12 mouse cellular contexts compared by ENCODE assay signal in genomic region chr6:91346071-91346905, GRCm38 (mm10).
A peak's percentile ranks its signal among the peaks of the same experiment; 100 is the strongest.
DNase-seq lines count a peak whose midpoint lies in the region; ATAC-seq lines count a peak whose summit lies in the region.
"Had no signal": no experiment of that assay in that cellular context is flagged by ENCODE, and none has a peak within 500 bp of the region (broad histone marks: within the 10 kb centered on the region; RNA-seq: fewer than 3 reads in every experiment).

No protein-coding gene starts in this region.

- H3K9ac ChIP-seq in forebrain, embryonic 12.5 days = no peak overlapping the region; the same call in 1 of the 2 replicates
- H3K9ac ChIP-seq in neural tube, embryonic 14.5 days (replicated peaks; ENCODE audit: low read depth, low read length) = no peak overlapping the region
- H3K9ac ChIP-seq: heart, embryonic 13.5 days; limb, embryonic 13.5 days had no signal

- no peak overlapping the region for H3K4me3 ChIP-seq in forebrain, embryonic 12.5 days (replicated peaks)
- no peak overlapping the region for H3K4me3 ChIP-seq in neural tube, embryonic 14.5 days (ENCODE audit: low read depth, low read length)
- H3K4me3 ChIP-seq: heart, embryonic 13.5 days; limb, embryonic 13.5 days had no signal

- peak overlapping the region; percentile 25 for H3K4me2 ChIP-seq in forebrain, embryonic 12.5 days
- H3K4me2 ChIP-seq in neural tube, embryonic 14.5 days (ENCODE audit: low read depth, low read length) = no peak overlapping the region
- H3K4me2 ChIP-seq: heart, embryonic 13.5 days; limb, embryonic 13.5 days had no signal

- peaks cover 65% of the 10 kb centered on the region for H3K4me1 ChIP-seq in forebrain, embryonic 12.5 days
- peaks cover 12% of the 10 kb centered on the region; the same call in 1 of the 2 replicates for H3K4me1 ChIP-seq in neural tube, embryonic 14.5 days (ENCODE audit: control insufficient read depth, insufficient read depth, low read length)
- H3K4me1 ChIP-seq: heart, embryonic 13.5 days had no signal

- no peaks in the 10 kb centered on the region for H3K9me3 ChIP-seq in forebrain, embryonic 12.5 days
- H3K9me3 ChIP-seq in neural tube, embryonic 14.5 days (ENCODE audit: control insufficient read depth, low read length) = no peaks in the 10 kb centered on the region
- H3K9me3 ChIP-seq: heart, embryonic 13.5 days; limb, embryonic 13.5 days had no signal

- H3K27ac ChIP-seq in forebrain, embryonic 12.5 days = peak overlapping the region; percentile 94
- peak overlapping the region; percentile 50 for H3K27ac ChIP-seq in neural tube, embryonic 14.5 days (ENCODE audit: low read depth, low read length)
- H3K27ac ChIP-seq: heart, embryonic 13.5 days; limb, embryonic 13.5 days; macrophage had no signal

- peak; percentile 45 for ATAC-seq in frontal cortex, adult (ENCODE audit: low TSS enrichment)
- peak; percentile 76 for ATAC-seq in forebrain, embryonic 12.5 days (ENCODE audit: low FRiP score)
- peak; percentile 76 for ATAC-seq in neural tube, embryonic 14.5 days (ENCODE audit: low read depth)
- ATAC-seq in megakaryocyte-erythroid progenitor cell, adult 5-6 weeks (replicated peaks; ENCODE audit: low FRiP score, low TSS enrichment, poor library complexity, severe bottlenecking) = no peak
- ATAC-seq: Patski had no signal

- intact Hi-C loops in heart, postnatal 25 days (cut with DNase I) = no loop called here

- no peaks in the 10 kb centered on the region for H3K36me3 ChIP-seq in forebrain, embryonic 12.5 days (replicated peaks)
- H3K36me3 ChIP-seq in neural tube, embryonic 14.5 days (ENCODE audit: control insufficient read depth, insufficient read depth, low read length) = no peaks in the 10 kb centered on the region
- H3K36me3 ChIP-seq: heart, embryonic 13.5 days; limb, embryonic 13.5 days had no signal

- 12% methylated on average over 10 of the region's 10 CpGs for WGBS in forebrain, embryonic 12.5 days
- 15% methylated on average over 10 of the region's 10 CpGs for WGBS in neural tube, embryonic 14.5 days

- no peaks in the 10 kb centered on the region for H3K27me3 ChIP-seq in forebrain, embryonic 12.5 days
- H3K27me3 ChIP-seq in neural tube, embryonic 14.5 days (ENCODE audit: control insufficient read depth, insufficient read depth, low read length) = no peaks in the 10 kb centered on the region
- H3K27me3 ChIP-seq: limb, embryonic 13.5 days; Patski had no signal

- DNase-seq in frontal cortex, postnatal 25 days (ENCODE audit: low spot score in 2 of 2) = no peak
- DNase-seq in left cerebral cortex, adult 18-20 months (ENCODE audit: low spot score in 2 of 2) = peak; percentile 16 to 21
- no peak for DNase-seq in urinary bladder, postnatal 36 days (ENCODE audit: low spot score in 2 of 2)
- no peak for DNase-seq in heart, postnatal 25 days (ENCODE audit: low spot score)

Comparison
In these comparisons a context has a peak if more than half of its experiments do, and no peak if none do; other contexts are left out.
1. DNase-seq: peak in left cerebral cortex, adult 18-20 months (2 of 2); none in frontal cortex, postnatal 25 days (0 of 2), urinary bladder, postnatal 36 days (0 of 2) and heart, postnatal 25 days (single experiment).